Mouse (Mus musculus): ENCODE data around the gene Gm17949.

Gene Gm17949

GRCm38 (mm10) chr17:57011236-57012141 lies at the start of gene Gm17949, which contains the start of gene Gtf2f1:
Gm17949 (plus strand) TSS chr17:57011469.
Gtf2f1 (minus strand) TSS chr17:57011288.
- peak; percentile 90 to 92 for DNase-seq

- DNase-seq = no peak
These were observed 49.4 kb upstream of the Gm17949 start for GRCm38 (mm10) chr17:56961880-56962279.

- DNase-seq = no peak
These were observed 48.4 kb upstream of the Gm17949 start for GRCm38 (mm10) chr17:56962642-56963405.

GRCm38 (mm10) chr17:56963646-56964045 lies 47.6 kb upstream of the Gm17949 start:
- DNase-seq = no peak

GRCm38 (mm10) chr17:56969321-56969720 lies 41.9 kb upstream of the Gm17949 start:
- no peak for DNase-seq

GRCm38 (mm10) chr17:56970081-56970480 lies 41.2 kb upstream of the Gm17949 start:
- no peak for DNase-seq

- DNase-seq = no peak
These were observed 37.1 kb upstream of the Gm17949 start for GRCm38 (mm10) chr17:56973956-56974707.

GRCm38 (mm10) chr17:56974708-56975240 lies 36.5 kb upstream of the Gm17949 start:
- no peak for DNase-seq

- no peak for DNase-seq
These were observed 35.9 kb upstream of the Gm17949 start for GRCm38 (mm10) chr17:56975391-56975790.

GRCm38 (mm10) chr17:56976531-56977390 lies 34.5 kb upstream of the Gm17949 start:
- no peak for DNase-seq

GRCm38 (mm10) chr17:56979524-56979923 lies 31.7 kb upstream of the Gm17949 start:
- no peak for DNase-seq

- DNase-seq = no peak
These were observed 30.2 kb upstream of the Gm17949 start for GRCm38 (mm10) chr17:56981049-56981448.

GRCm38 (mm10) chr17:56982013-56982412 lies 29.3 kb upstream of the Gm17949 start, which contains the start of gene Acer1:
Acer1 (minus strand) TSS chr17:56982126.
- no peak for DNase-seq

- no peak for DNase-seq
These were observed 26.4 kb upstream of the Gm17949 start for GRCm38 (mm10) chr17:56984886-56985285.

GRCm38 (mm10) chr17:56985656-56986055 lies 25.6 kb upstream of the Gm17949 start:
- no peak for DNase-seq

- no peak for DNase-seq
These were observed 25.0 kb upstream of the Gm17949 start for GRCm38 (mm10) chr17:56986105-56986805.

- DNase-seq = no peak
These were observed 22.8 kb upstream of the Gm17949 start for GRCm38 (mm10) chr17:56988441-56988840.

GRCm38 (mm10) chr17:56988921-56989430 lies 22.3 kb upstream of the Gm17949 start:
- DNase-seq = no peak

GRCm38 (mm10) chr17:56989467-56990114 lies 21.7 kb upstream of the Gm17949 start:
- DNase-seq = peak; percentile 19 to 38

- peak; percentile 93 to 97 for DNase-seq
These were observed 21.0 kb upstream of the Gm17949 start, which contains the start of gene Clpp for GRCm38 (mm10) chr17:56990115-56990746. Clpp (plus strand) TSS chr17:56990305.

Measured in thymus, postnatal 36 days (tissue).